Mouse (Mus musculus) hindbrain, embryonic 16.5 days (tissue): ENCODE results near the gene Ppp3ca. TPM values are rescaled to one million over a fixed set of nuclear protein-coding genes. Genes with fewer than 3 reads are reported as not detected.

Experiments
- ATAC-seq: fragments of 200-750 bp; cut with Nextera tagmentation; 2 replicates; pipeline ENCODE4 v1.8.0; 2017; ENCODE audit warnings: moderate TSS enrichment, moderate library complexity
- H3K27ac ChIP-seq: fragments of 300-500 bp; sonication (generic); 2 replicates; pipeline ENCODE4 v1.5.1; 2014; ENCODE audit warnings: low read depth, mild to moderate bottlenecking, control low read depth, low read length, moderate library complexity
- H3K27me3 ChIP-seq: fragments of 300-500 bp; sonication (generic); replicated peaks from 2 replicates; pipeline ENCODE4 v1.6.1; 2014; ENCODE audit warnings: low read length; ENCODE audit not compliant: control insufficient read depth, insufficient read depth
- H3K36me3 ChIP-seq: fragments of 300-500 bp; sonication (generic); 2 replicates; pipeline ENCODE4 v1.6.1; 2014; ENCODE audit warnings: mild to moderate bottlenecking, low read length, moderate library complexity, mixed read lengths; ENCODE audit not compliant: control insufficient read depth, insufficient read depth
- H3K4me1 ChIP-seq: fragments of 300-500 bp; sonication (generic); 2 replicates; pipeline ENCODE4 v1.6.1; 2014; ENCODE audit warnings: low read depth, low read length; ENCODE audit not compliant: control insufficient read depth, insufficient read depth
- H3K4me2 ChIP-seq: fragments of 300-500 bp; sonication (generic); 2 replicates; pipeline ENCODE4 v1.6.1; 2014; ENCODE audit warnings: mild to moderate bottlenecking, low read length, control low read depth, moderate library complexity
- H3K4me3 ChIP-seq: fragments of 300-500 bp; sonication (generic); 2 replicates; pipeline ENCODE4 v1.5.1; 2014; ENCODE audit warnings: mild to moderate bottlenecking, low read length, control low read depth, moderate library complexity
- H3K9ac ChIP-seq: fragments of 300-500 bp; sonication (generic); 2 replicates; pipeline ENCODE4 v1.6.1; 2014; ENCODE audit warnings: low read depth, mild to moderate bottlenecking, control low read depth, low read length, moderate library complexity
- H3K9me3 ChIP-seq: fragments of 300-500 bp; sonication (generic); 2 replicates; pipeline ENCODE4 v1.6.1; 2014; ENCODE audit warnings: mild to moderate bottlenecking, low read length, moderate library complexity; ENCODE audit not compliant: control insufficient read depth
- WGBS: fragments of 180-500 bp; shearing (Covaris S2); extraction: QIAGEN DNeasy Blood & Tissue Kit; methylation state at CpG from one replicate; pipeline ENCODE4 v1.1.7; 2014; 5-methylcytosine and 5-hydroxymethylcytosine counted together
- polyA plus RNA-seq: library from polyadenylated mRNA; unstranded; fragments of >200 nt; fragmentation: Nextera tagmentation; extraction: Ambion mirVana; gene quantifications from 2 replicates; pipeline ENCODE4 v1.2.1, GENCODE M21; 2015

The Ppp3ca gene
- polyA plus RNA-seq = 154 TPM in 2 replicates

- Histone ChIP-seq H3K27ac (peak within 1 kb of the TSS; percentile 98), H3K27me3 (no peaks in the 10 kb centered on the region), H3K4me1 (peaks cover 16% of the 10 kb centered on the region), H3K4me3 (peak within 1 kb of the TSS; percentile 90), H3K4me2 (peak within 1 kb of the TSS; percentile 75), H3K9ac (peak within 1 kb of the TSS; percentile 98), H3K9me3 (no peaks in the 10 kb centered on the region), H3K36me3 (no peaks in the 10 kb centered on the region)
- no peak for ATAC-seq
- WGBS = under 1% methylated on average over 38 of the region's 43 CpGs
Measured at GRCm38 (mm10) chr3:136670110-136670359, at the start of gene Ppp3ca. TSS of gene Ppp3ca (plus strand) at chr3:136670124.

- Histone ChIP-seq H3K4me3 (no peak overlapping the region), H3K27ac (no peak overlapping the region), H3K9me3 (no peaks in the 10 kb centered on the region), H3K4me1 (no peaks in the 10 kb centered on the region), H3K9ac (no peak overlapping the region), H3K36me3 (no peaks in the 10 kb centered on the region), H3K4me2 (no peak overlapping the region), H3K27me3 (no peaks in the 10 kb centered on the region)
- WGBS = 79% methylated on average over 5 of the region's 5 CpGs
- ATAC-seq = no peak
Measured at GRCm38 (mm10) chr3:136640544-136641230, 29.2 kb upstream of the Ppp3ca start.

- 55% methylated on average over 4 of the region's 4 CpGs for WGBS
- Histone ChIP-seq H3K27me3 (no peaks in the 10 kb centered on the region), H3K9ac (no peak overlapping the region), H3K9me3 (no peaks in the 10 kb centered on the region), H3K4me3 (no peak overlapping the region), H3K27ac (no peak overlapping the region), H3K36me3 (no peaks in the 10 kb centered on the region), H3K4me2 (no peak overlapping the region), H3K4me1 (no peaks in the 10 kb centered on the region; the same call in 1 of the 2 replicates)
- no peak for ATAC-seq
Measured at GRCm38 (mm10) chr3:136650966-136651365, 19.0 kb upstream of the Ppp3ca start.

- Histone ChIP-seq H3K36me3 (no peaks in the 10 kb centered on the region), H3K9me3 (no peaks in the 10 kb centered on the region), H3K9ac (no peak overlapping the region), H3K4me2 (no peak overlapping the region), H3K4me1 (no peaks in the 10 kb centered on the region; the same call in 1 of the 2 replicates), H3K27ac (no peak overlapping the region), H3K4me3 (no peak overlapping the region), H3K27me3 (no peaks in the 10 kb centered on the region)
- ATAC-seq = no peak
- WGBS = 10% methylated on average over 6 of the region's 6 CpGs
Measured at GRCm38 (mm10) chr3:136651496-136651895, 18.4 kb upstream of the Ppp3ca start.

GRCm38 (mm10) chr3:136656460-136657035 is 13.4 kb upstream of the Ppp3ca start:
- WGBS = 86% methylated on average over 3 of the region's 3 CpGs
- Histone ChIP-seq H3K4me1 (no peaks in the 10 kb centered on the region; the same call in 1 of the 2 replicates), H3K9ac (no peak overlapping the region), H3K4me2 (no peak overlapping the region), H3K27ac (no peak overlapping the region), H3K36me3 (no peaks in the 10 kb centered on the region), H3K27me3 (no peaks in the 10 kb centered on the region), H3K4me3 (no peak overlapping the region), H3K9me3 (no peaks in the 10 kb centered on the region)
- ATAC-seq = no peak

- H3K4me2 ChIP-seq = no peak overlapping the region
- no peaks in the 10 kb centered on the region for H3K27me3 ChIP-seq
- H3K36me3 ChIP-seq = no peaks in the 10 kb centered on the region
- no peaks in the 10 kb centered on the region for H3K9me3 ChIP-seq
- WGBS = 93% methylated on average over 2 of the region's 2 CpGs
- no peak overlapping the region for H3K9ac ChIP-seq
- no peaks in the 10 kb centered on the region for H3K4me1 ChIP-seq
- H3K27ac ChIP-seq = no peak overlapping the region
- no peak for ATAC-seq
- H3K4me3 ChIP-seq = no peak overlapping the region
Measured at GRCm38 (mm10) chr3:136658681-136659080, 11.2 kb upstream of the Ppp3ca start.

- 89% methylated on average over 1 of the region's 1 CpGs for WGBS
- Histone ChIP-seq H3K27me3 (no peaks in the 10 kb centered on the region), H3K4me1 (no peaks in the 10 kb centered on the region; the same call in 1 of the 2 replicates), H3K4me3 (no peak overlapping the region), H3K9me3 (peaks cover 2% of the 10 kb centered on the region; the same call in 1 of the 2 replicates), H3K27ac (no peak overlapping the region), H3K4me2 (no peak overlapping the region), H3K36me3 (no peaks in the 10 kb centered on the region), H3K9ac (no peak overlapping the region)
- no peak for ATAC-seq
Measured at GRCm38 (mm10) chr3:136665119-136665518, 4.8 kb upstream of the Ppp3ca start.

GRCm38 (mm10) chr3:136668072-136668471 is 1.9 kb upstream of the Ppp3ca start:
- Histone ChIP-seq H3K4me2 (no peak overlapping the region), H3K9me3 (peaks cover 2% of the 10 kb centered on the region; the same call in 1 of the 2 replicates), H3K27me3 (no peaks in the 10 kb centered on the region), H3K4me3 (no peak overlapping the region), H3K36me3 (no peaks in the 10 kb centered on the region), H3K27ac (no peak overlapping the region), H3K4me1 (peaks cover 5% of the 10 kb centered on the region), H3K9ac (no peak overlapping the region)
- 56% methylated on average over 2 of the region's 2 CpGs for WGBS
- ATAC-seq = no peak

GRCm38 (mm10) chr3:136669231-136670109 is 454 bp upstream of the Ppp3ca start:
- peak; percentile 97 for ATAC-seq

More at GRCm38 (mm10) chr3:136669231-136670109, 454 bp upstream of the Ppp3ca start:
- peak overlapping the region; percentile 98 for H3K9ac ChIP-seq
- H3K4me3 ChIP-seq = peak overlapping the region; percentile 90
- peak overlapping the region; percentile 75 for H3K4me2 ChIP-seq
- under 1% methylated on average over 49 of the region's 56 CpGs for WGBS
- H3K27me3 ChIP-seq = no peaks in the 10 kb centered on the region
- H3K36me3 ChIP-seq = no peaks in the 10 kb centered on the region
- no peaks in the 10 kb centered on the region for H3K9me3 ChIP-seq
- peaks cover 15% of the 10 kb centered on the region for H3K4me1 ChIP-seq
- H3K27ac ChIP-seq = peak overlapping the region; percentile 98
